ENCODE assay signal across 27 mouse cellular contexts in the genomic region with DNA sequence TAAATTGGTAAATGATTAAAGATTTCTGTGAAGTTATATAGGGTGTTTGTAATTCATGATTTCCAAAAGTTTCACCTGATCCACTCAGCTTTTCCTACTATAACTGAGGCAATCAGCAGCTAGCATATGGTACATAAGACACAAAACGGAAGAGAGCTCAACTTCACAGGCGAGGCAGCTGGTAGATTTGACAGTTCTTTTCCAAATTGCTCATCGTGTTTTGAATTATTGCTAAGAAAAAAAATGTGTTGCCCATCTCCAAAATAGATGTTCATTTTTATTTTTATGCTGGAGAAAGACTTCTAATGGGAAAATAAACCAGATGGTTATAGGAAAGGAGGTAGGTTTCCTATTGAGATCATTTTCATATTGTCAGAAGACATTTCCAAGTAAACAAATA.
DNase-seq lines count a peak whose midpoint lies in the region; ATAC-seq and TF ChIP-seq lines count a peak whose summit lies in the region.
"Had no signal": no experiment of that assay in that cellular context is flagged by ENCODE, and none has a peak within 500 bp of the region (broad histone marks: within the 10 kb centered on the region; RNA-seq: fewer than 3 reads in every experiment).

No protein-coding gene starts in this region.

- peak; percentile 48 for DNase-seq in forebrain, postnatal 0 days
- DNase-seq in right cerebral cortex, adult 18-20 months: peak; percentile 57
- no peak for DNase-seq in right cerebral cortex, postnatal 4 days
- peak; percentile 58 for DNase-seq in layer of hippocampus, adult 9-11 months
- peak; percentile 83 for DNase-seq in telencephalon, adult 2 months (ENCODE audit: low read depth, low spot score)
- no peak for DNase-seq in cerebellum, adult 8-10 months
- no peak for DNase-seq in embryonic facial prominence, embryonic 10.5 days (ENCODE audit: low spot score)
- DNase-seq: adrenal gland, postnatal 25 days; cerebellum, adult 11-12 months; cerebellum, postnatal 14 days; heart, postnatal 10 days; kidney, postnatal 4 days; lung, postnatal 36 days; right cerebral cortex, postnatal 25 days; thymus, postnatal 25 days had no signal

- no peaks in the 10 kb centered on the region for H3K27me3 ChIP-seq in forebrain, postnatal 0 days (ENCODE audit: insufficient read depth, low read length)
- no peaks in the 10 kb centered on the region for H3K27me3 ChIP-seq in forebrain, embryonic 15.5 days
- no peaks in the 10 kb centered on the region for H3K27me3 ChIP-seq in embryonic facial prominence, embryonic 10.5 days (replicated peaks; ENCODE audit: low read depth, poor library complexity, severe bottlenecking)
- H3K27me3 ChIP-seq: embryonic facial prominence, embryonic 12.5 days; kidney, embryonic 15.5 days; limb, embryonic 15.5 days; lung, embryonic 15.5 days; megakaryocyte, embryonic 14.5 days; midbrain, embryonic 13.5 days had no signal

- H3K4me2 ChIP-seq in forebrain, postnatal 0 days (ENCODE audit: low read depth): no peak overlapping the region
- H3K4me2 ChIP-seq in forebrain, embryonic 15.5 days (replicated peaks): no peak overlapping the region
- H3K4me2 ChIP-seq: embryonic facial prominence, embryonic 12.5 days; heart, embryonic 11.5 days; kidney, embryonic 15.5 days; limb, embryonic 15.5 days; lung, embryonic 15.5 days; midbrain, embryonic 13.5 days had no signal

- TF ChIP-seq CTCF in forebrain, postnatal 0 days (IDR thresholded peaks at IDR 0.05; ENCODE audit: low read depth): no peak

- no peaks in the 10 kb centered on the region for H3K4me1 ChIP-seq in forebrain, postnatal 0 days (ENCODE audit: insufficient read depth)
- peaks cover 6% of the 10 kb centered on the region for H3K4me1 ChIP-seq in forebrain, embryonic 15.5 days
- no peaks in the 10 kb centered on the region for H3K4me1 ChIP-seq in embryonic facial prominence, embryonic 10.5 days
- H3K4me1 ChIP-seq: embryonic facial prominence, embryonic 12.5 days; hindbrain, embryonic 10.5 days; kidney, embryonic 15.5 days; limb, embryonic 15.5 days; lung, embryonic 15.5 days; megakaryocyte, embryonic 14.5 days; midbrain, embryonic 13.5 days had no signal

- no peak overlapping the region for H3K27ac ChIP-seq in forebrain, postnatal 0 days (ENCODE audit: low read depth, low read length)
- H3K27ac ChIP-seq in forebrain, embryonic 15.5 days (replicated peaks): no peak overlapping the region
- H3K27ac ChIP-seq in embryonic facial prominence, embryonic 10.5 days (replicated peaks): no peak overlapping the region
- H3K27ac ChIP-seq: embryonic facial prominence, embryonic 12.5 days; hindbrain, embryonic 10.5 days; kidney, embryonic 15.5 days; limb, embryonic 15.5 days; liver, embryonic 14.5 days; lung, embryonic 15.5 days; midbrain, embryonic 13.5 days had no signal

- H3K9ac ChIP-seq in forebrain, postnatal 0 days: no peak overlapping the region
- H3K9ac ChIP-seq in forebrain, embryonic 15.5 days (replicated peaks): no peak overlapping the region
- H3K9ac ChIP-seq: embryonic facial prominence, embryonic 12.5 days; kidney, embryonic 15.5 days; limb, embryonic 15.5 days; liver, embryonic 14.5 days; lung, embryonic 15.5 days; midbrain, embryonic 13.5 days had no signal

- no peaks in the 10 kb centered on the region for H3K9me3 ChIP-seq in forebrain, postnatal 0 days (ENCODE audit: low read length)
- H3K9me3 ChIP-seq in forebrain, embryonic 15.5 days: no peaks in the 10 kb centered on the region
- no peaks in the 10 kb centered on the region for H3K9me3 ChIP-seq in embryonic facial prominence, embryonic 10.5 days
- H3K9me3 ChIP-seq: embryonic facial prominence, embryonic 12.5 days; hindbrain, embryonic 10.5 days; kidney, embryonic 15.5 days; limb, embryonic 15.5 days; lung, embryonic 15.5 days; megakaryocyte, embryonic 14.5 days; midbrain, embryonic 13.5 days had no signal

- whole genome bisulfite sequencing in forebrain, postnatal 0 days: 54% methylated on average over 3 of the region's 3 CpGs
- WGBS in forebrain, embryonic 15.5 days: 61% methylated on average over 3 of the region's 3 CpGs
- 82% methylated on average over 3 of the region's 3 CpGs for WGBS in embryonic facial prominence, embryonic 10.5 days

- no peaks in the 10 kb centered on the region for H3K36me3 ChIP-seq in forebrain, postnatal 0 days (ENCODE audit: insufficient read depth)
- no peaks in the 10 kb centered on the region for H3K36me3 ChIP-seq in forebrain, embryonic 15.5 days
- no peaks in the 10 kb centered on the region for H3K36me3 ChIP-seq in embryonic facial prominence, embryonic 10.5 days (replicated peaks)
- H3K36me3 ChIP-seq: embryonic facial prominence, embryonic 12.5 days; hindbrain, embryonic 10.5 days; kidney, embryonic 15.5 days; limb, embryonic 15.5 days; lung, embryonic 15.5 days; midbrain, embryonic 13.5 days had no signal

- H3K4me3 ChIP-seq in forebrain, postnatal 0 days (ENCODE audit: low read depth, low read length): no peak overlapping the region
- H3K4me3 ChIP-seq in forebrain, embryonic 15.5 days: no peak overlapping the region
- no peak overlapping the region for H3K4me3 ChIP-seq in embryonic facial prominence, embryonic 10.5 days
- H3K4me3 ChIP-seq: embryonic facial prominence, embryonic 12.5 days; hindbrain, embryonic 10.5 days; kidney, embryonic 15.5 days; limb, embryonic 15.5 days; lung, embryonic 15.5 days; megakaryocyte, embryonic 14.5 days; midbrain, embryonic 13.5 days had no signal

- peak; percentile 34; the same call in 1 of the 2 replicates for ATAC-seq in forebrain, postnatal 0 days
- ATAC-seq in forebrain, embryonic 15.5 days (replicated peaks): no peak
- ATAC-seq: CD4-positive, CD25-positive, alpha-beta regulatory T cell, adult 4 months; intestine, postnatal 0 days; midbrain, embryonic 13.5 days had no signal

Comparison
In these comparisons a context has a peak if more than half of its experiments do, and no peak if none do; other contexts are left out.
1. DNase-seq: peak in forebrain, postnatal 0 days (single experiment), right cerebral cortex, adult 18-20 months (single experiment), layer of hippocampus, adult 9-11 months (single experiment) and telencephalon, adult 2 months (single experiment); none in right cerebral cortex, postnatal 4 days (single experiment), cerebellum, adult 8-10 months (single experiment) and embryonic facial prominence, embryonic 10.5 days (single experiment).